Mouse (Mus musculus) MEL (cell line): Measurements from ENCODE around the gene Tcf12. TPM values are rescaled to one million over a fixed set of nuclear protein-coding genes. Genes with fewer than 3 reads are reported as not detected.

Experiments
- DNase-seq: peaks from one replicate; pipeline ENCODE4 v3.0.0; 2011; ENCODE audit warnings: low read depth, low spot score
- H3K27ac ChIP-seq: 2 replicates; pipeline ENCODE4 v1.5.1; 2012; ENCODE audit warnings: low read depth, mild to moderate bottlenecking, control low read depth, low read length, moderate library complexity; ENCODE audit not compliant: control insufficient read depth
- H3K27me3 ChIP-seq, 2 experiments: fragments of 150-350 bp in 1 of 2; sonication (generic) in 1 of 2; 2 replicates each; pipeline ENCODE4 v1.6.1; 2012; ENCODE audit warnings: low read length in 2 of 2, mild to moderate bottlenecking in 2 of 2, improper control_type of control experiment in 1 of 2, moderate library complexity in 1 of 2; ENCODE audit not compliant: insufficient read depth in 2 of 2, control insufficient read depth in 1 of 2
- H3K36me3 ChIP-seq, 2 experiments: 2 replicates each; pipeline ENCODE4 v1.6.1; 2012 to 2014; ENCODE audit warnings: low read length in 2 of 2, improper control_type of control experiment in 1 of 2, inconsistent platforms in 1 of 2, mild to moderate bottlenecking in 1 of 2; ENCODE audit not compliant: insufficient read depth in 2 of 2, control insufficient read depth in 1 of 2
- H3K4me1 ChIP-seq, 2 experiments: fragments of 150-350 bp in 1 of 2; sonication (generic) in 1 of 2; 2 replicates each; pipeline ENCODE4 v1.6.1; 2012; ENCODE audit warnings: low read length in 2 of 2, improper control_type of control experiment in 1 of 2, mild to moderate bottlenecking in 1 of 2; ENCODE audit not compliant: insufficient read depth in 2 of 2, control insufficient read depth in 1 of 2
- H3K4me3 ChIP-seq, 2 experiments: fragments of 150-350 bp in 1 of 2; sonication (generic) in 1 of 2; 2 replicates each; pipeline ENCODE4 v1.5.1; 2012; ENCODE audit warnings: low read depth in 2 of 2, low read length in 2 of 2, mild to moderate bottlenecking in 2 of 2, moderate library complexity in 2 of 2, control low read depth in 1 of 2, improper control_type of control experiment in 1 of 2; ENCODE audit not compliant: control insufficient read depth in 1 of 2, insufficient read depth in 1 of 2
- H3K79me2 ChIP-seq: 2 replicates; pipeline ENCODE4 v1.6.1; 2012; ENCODE audit warnings: mild to moderate bottlenecking, low read length, moderate library complexity; ENCODE audit not compliant: control insufficient read depth, poor library complexity, insufficient read depth
- H3K9ac ChIP-seq: 2 replicates; pipeline ENCODE4 v1.6.1; 2012; ENCODE audit warnings: low read depth, mild to moderate bottlenecking, control low read depth, low read length, moderate library complexity; ENCODE audit not compliant: control insufficient read depth, poor library complexity, severe bottlenecking
- H3K9me3 ChIP-seq: fragments of 150-350 bp; sonication (generic); replicated peaks from 2 replicates; pipeline ENCODE4 v1.6.1; 2012; ENCODE audit warnings: mild to moderate bottlenecking, low read length, improper control_type of control experiment, moderate library complexity; ENCODE audit not compliant: insufficient read depth
- BHLHE40 ChIP-seq: IDR thresholded peaks from 2 replicates; pipeline ENCODE4 v1.6.1; 2012; ENCODE audit warnings: low read depth, mild to moderate bottlenecking, inconsistent platforms, low read length, improper control_type of control experiment, borderline replicate concordance
- CHD1 ChIP-seq: IDR thresholded peaks from 2 replicates; pipeline ENCODE4 v1.6.1; 2012; ENCODE audit warnings: low read depth, mild to moderate bottlenecking, inconsistent platforms, low read length, improper control_type of control experiment
- CTCF ChIP-seq, 3 experiments: IDR thresholded peaks in 2 of 3; conservative IDR thresholded peaks in 1 of 3; 2 replicates each; pipeline ENCODE4 v1.5.1; 2011 to 2012; ENCODE audit warnings: low read length in 3 of 3, low read depth in 2 of 3, mild to moderate bottlenecking in 2 of 3, improper control_type of control experiment in 1 of 3, inconsistent platforms in 1 of 3, mixed read lengths in 1 of 3, moderate library complexity in 1 of 3; ENCODE audit not compliant: control insufficient read depth in 1 of 3, insufficient read depth in 1 of 3, poor library complexity in 1 of 3, severe bottlenecking in 1 of 3
- EP300 ChIP-seq, 2 experiments: IDR thresholded peaks; 2 replicates each; pipeline ENCODE4 v1.6.1; 2011; ENCODE audit warnings: improper control_type of control experiment in 2 of 2, low read length in 2 of 2, low read depth in 1 of 2, mild to moderate bottlenecking in 1 of 2
- KAT2A ChIP-seq: conservative IDR thresholded peaks from 2 replicates; pipeline ENCODE4 v1.6.1; 2012; ENCODE audit warnings: low read depth, low read length, improper control_type of control experiment, inconsistent platforms
- MAZ ChIP-seq: IDR thresholded peaks from 2 replicates; pipeline ENCODE4 v1.6.1; 2012; ENCODE audit warnings: low read depth, mild to moderate bottlenecking, inconsistent platforms, low read length, improper control_type of control experiment
- MEF2A ChIP-seq: IDR thresholded peaks from 2 replicates; pipeline ENCODE4 v1.6.1; 2014; ENCODE audit warnings: low read depth, mild to moderate bottlenecking, inconsistent platforms, low read length, improper control_type of control experiment; ENCODE audit not compliant: poor library complexity, insufficient replicate concordance, severe bottlenecking; ENCODE audit errors: extremely low read depth
- POLR2A ChIP-seq, 2 experiments: IDR thresholded peaks; 2 replicates each; pipeline ENCODE4 v1.6.1; 2011 to 2012; ENCODE audit warnings: low read length in 2 of 2, mild to moderate bottlenecking in 2 of 2, control low read depth in 1 of 2, improper control_type of control experiment in 1 of 2, low read depth in 1 of 2, moderate library complexity in 1 of 2; ENCODE audit not compliant: control insufficient read depth in 1 of 2, insufficient read depth in 1 of 2, poor library complexity in 1 of 2
- POLR2AphosphoS2 ChIP-seq: IDR thresholded peaks from 2 replicates; pipeline ENCODE4 v1.6.1; 2011; ENCODE audit warnings: low read length, improper control_type of control experiment
- POLR2AphosphoS5 ChIP-seq: IDR thresholded peaks from 2 replicates; pipeline ENCODE4 v1.6.1; 2012; ENCODE audit warnings: low read depth, borderline replicate concordance, mild to moderate bottlenecking, inconsistent platforms, low read length, moderate library complexity, mixed read lengths
- RAD21 ChIP-seq: IDR thresholded peaks from 2 replicates; pipeline ENCODE4 v1.6.1; 2011; ENCODE audit warnings: mild to moderate bottlenecking, low read depth, low read length, improper control_type of control experiment
- SIN3A ChIP-seq: IDR thresholded peaks from 2 replicates; pipeline ENCODE4 v1.6.1; 2012; ENCODE audit warnings: low read length, improper control_type of control experiment, inconsistent platforms
- TAL1 ChIP-seq: IDR thresholded peaks from 2 replicates; pipeline ENCODE4 v1.6.1; 2012; ENCODE audit warnings: mild to moderate bottlenecking, inconsistent platforms, low read length, moderate library complexity, mixed read lengths
- TBP ChIP-seq: IDR thresholded peaks from 2 replicates; pipeline ENCODE4 v1.8.0; 2011; ENCODE audit warnings: low read depth, low read length, improper control_type of control experiment
- TCF12 ChIP-seq: IDR thresholded peaks from 2 replicates; pipeline ENCODE4 v1.6.1; 2014; ENCODE audit warnings: low read depth, mild to moderate bottlenecking, inconsistent platforms, low read length, improper control_type of control experiment, moderate library complexity
- USF2 ChIP-seq, 2 experiments: IDR thresholded peaks; 2 replicates each; pipeline ENCODE4 v1.6.1; 2011 to 2012; ENCODE audit warnings: improper control_type of control experiment in 2 of 2, low read length in 2 of 2, borderline replicate concordance in 1 of 2, inconsistent platforms in 1 of 2, low read depth in 1 of 2, mild to moderate bottlenecking in 1 of 2; ENCODE audit not compliant: insufficient read depth in 1 of 2
- ZC3H11A ChIP-seq: IDR thresholded peaks from 2 replicates; pipeline ENCODE4 v1.6.1; 2012; ENCODE audit warnings: low read depth, mild to moderate bottlenecking, inconsistent platforms, low read length, improper control_type of control experiment
- ZKSCAN1 ChIP-seq: IDR thresholded peaks from 2 replicates; pipeline ENCODE4 v1.6.1; 2012; ENCODE audit warnings: low read depth, mild to moderate bottlenecking, inconsistent platforms, low read length, improper control_type of control experiment, moderate library complexity
- ZMIZ1 ChIP-seq: IDR thresholded peaks from 2 replicates; pipeline ENCODE4 v1.6.1; 2012; ENCODE audit warnings: low read depth, mild to moderate bottlenecking, inconsistent platforms, low read length, improper control_type of control experiment, moderate library complexity
- ZNF384 ChIP-seq: IDR thresholded peaks from 2 replicates; pipeline ENCODE4 v1.6.1; 2012; ENCODE audit warnings: low read depth, mild to moderate bottlenecking, inconsistent platforms, low read length, improper control_type of control experiment
- polyA plus RNA-seq, 2 experiments: library from polyadenylated mRNA; stranded (reverse) in 1 of 2; unstranded in 1 of 2; fragments of >175 nt in 1 of 2; fragments of >200 nt in 1 of 2; gene quantifications; 2 replicates each; pipeline versions ENCODE4 v1.2.1 to v1.2.4; 2012; ENCODE audit warnings: low replicate concordance in 2 of 2, low read depth in 1 of 2; ENCODE audit not compliant: insufficient read length in 2 of 2, insufficient read depth in 1 of 2, missing spikeins in 1 of 2
- total RNA-seq: library from RNA; depleted of rRNA; stranded (reverse); fragments of 300-350 nt; gene quantifications from 2 replicates; pipeline ENCODE4 v1.2.3, GENCODE M21; 2012

The Tcf12 gene
- total and polyA plus RNA-seq, 3 experiments = 29.3 to 70.5 (median 39.6) TPM

- Histone ChIP-seq H3K9ac (no peak overlapping the region), H3K79me2 (no peaks in the 10 kb centered on the region), H3K36me3 (no peaks in the 10 kb centered on the region), H3K4me3 (no peak overlapping the region), H3K27ac (no peak overlapping the region), H3K4me1 (no peaks in the 10 kb centered on the region), H3K27me3 (peaks cover 0 to 6% of the 10 kb centered on the region in 2 experiments; a peak in 3 of 4 replicates), H3K9me3 (no peaks in the 10 kb centered on the region)
- DNase-seq = no peak
- no peak for TF ChIP-seq SIN3A
- no peak for TF ChIP-seq KAT2A
- TF ChIP-seq ZC3H11A = no peak
- no peak for TF ChIP-seq BHLHE40
- no peak for TF ChIP-seq POLR2AphosphoS5
- TF ChIP-seq RAD21 = no peak
- no peak for TF ChIP-seq MEF2A
- no peak for TF ChIP-seq USF2 (IDR thresholded peaks at IDR 0.05; ENCODE audit: borderline replicate concordance in 1 of 2, insufficient read depth in 1 of 2, low read depth in 1 of 2, low read length in 2 of 2)
- no peak for TF ChIP-seq ZKSCAN1
- TF ChIP-seq CHD1 = no peak
- TF ChIP-seq TBP = no peak
- TF ChIP-seq POLR2A (IDR thresholded peaks at IDR 0.05; ENCODE audit: control insufficient read depth in 1 of 2, insufficient read depth in 1 of 2, low read depth in 1 of 2, low read length in 2 of 2, poor library complexity in 1 of 2) = no peak
- no peak for TF ChIP-seq POLR2AphosphoS2
- TF ChIP-seq ZNF384 = no peak
- TF ChIP-seq MAZ = no peak
- TF ChIP-seq TAL1 = no peak
- no peak for TF ChIP-seq ZMIZ1
- TF ChIP-seq EP300 (IDR thresholded peaks at IDR 0.05; ENCODE audit: low read depth in 1 of 2, low read length in 2 of 2) = no peak
- TF ChIP-seq CTCF (IDR thresholded peaks at IDR 0.05 in 2 of 3, conservative IDR thresholded peaks at IDR 0.05 in 1 of 3; ENCODE audit: control insufficient read depth in 1 of 3, insufficient read depth in 1 of 3, low read depth in 2 of 3, low read length in 3 of 3, poor library complexity in 1 of 3, severe bottlenecking in 1 of 3) = no peak
Measured at GRCm38 (mm10) chr9:71818453-71818852, 293.2 kb downstream of the Tcf12 start.

- no peak for TF ChIP-seq TCF12
- Histone ChIP-seq H3K79me2 (no peaks in the 10 kb centered on the region), H3K27ac (no peak overlapping the region), H3K9me3 (no peaks in the 10 kb centered on the region), H3K4me3 (no peak overlapping the region), H3K4me1 (no peaks in the 10 kb centered on the region), H3K9ac (no peak overlapping the region), H3K27me3 (peaks cover 0 to 4% of the 10 kb centered on the region in 2 experiments; a peak in 3 of 4 replicates), H3K36me3 (no peaks in the 10 kb centered on the region)
- DNase-seq = no peak
Measured at GRCm38 (mm10) chr9:71816121-71816520, 295.6 kb downstream of the Tcf12 start.
